Mouse (Mus musculus) urinary bladder, adult 18-20 months (tissue): ENCODE data around the gene Srrd.

Experiments
- DNase-seq, 2 experiments: peaks; one replicate each; pipeline ENCODE4 v3.0.0; 2022; ENCODE audit warnings: low spot score in 2 of 2, mixed read lengths in 2 of 2

Gene Srrd

DNA sequence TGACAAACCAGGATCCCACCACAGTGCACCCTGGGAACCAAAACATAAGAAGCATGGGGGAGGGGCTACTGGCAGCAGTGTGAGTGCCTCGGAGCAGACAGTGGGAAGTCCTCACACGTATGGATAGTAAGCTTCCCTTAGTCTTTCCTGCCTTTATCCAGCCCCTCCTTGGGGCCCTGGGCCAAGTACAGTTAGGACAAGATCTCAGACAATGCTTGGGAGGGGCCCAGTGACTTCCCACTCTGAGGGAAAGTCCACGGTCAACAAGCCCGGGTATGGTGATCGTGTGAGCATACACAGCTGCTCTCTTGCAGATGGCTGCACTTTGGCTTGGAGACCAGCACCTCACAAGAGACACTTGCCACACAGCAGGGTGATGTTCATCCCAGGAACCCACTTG lies 25.5 kb downstream of the Srrd start:
- no peak for DNase-seq

DNA sequence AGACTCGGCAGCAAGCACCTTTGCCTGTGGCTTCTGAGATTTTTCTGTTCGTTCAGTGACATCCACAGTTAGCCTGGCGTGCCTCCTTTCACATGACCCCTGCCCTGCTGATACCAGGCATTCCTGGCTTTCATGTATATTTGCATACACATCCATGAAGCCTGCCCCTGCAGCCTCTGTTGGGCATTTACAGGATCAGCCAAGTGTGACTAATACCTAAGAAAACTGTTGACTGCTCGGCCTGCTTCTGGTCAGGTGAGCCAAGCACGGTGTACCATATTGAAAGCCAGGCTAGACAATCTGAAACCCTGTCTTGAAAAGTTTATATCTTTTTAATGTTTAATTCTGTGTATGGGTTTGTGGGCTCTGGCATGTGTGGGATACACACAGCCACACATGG lies 26.4 kb downstream of the Srrd start:
- DNase-seq: no peak

DNA sequence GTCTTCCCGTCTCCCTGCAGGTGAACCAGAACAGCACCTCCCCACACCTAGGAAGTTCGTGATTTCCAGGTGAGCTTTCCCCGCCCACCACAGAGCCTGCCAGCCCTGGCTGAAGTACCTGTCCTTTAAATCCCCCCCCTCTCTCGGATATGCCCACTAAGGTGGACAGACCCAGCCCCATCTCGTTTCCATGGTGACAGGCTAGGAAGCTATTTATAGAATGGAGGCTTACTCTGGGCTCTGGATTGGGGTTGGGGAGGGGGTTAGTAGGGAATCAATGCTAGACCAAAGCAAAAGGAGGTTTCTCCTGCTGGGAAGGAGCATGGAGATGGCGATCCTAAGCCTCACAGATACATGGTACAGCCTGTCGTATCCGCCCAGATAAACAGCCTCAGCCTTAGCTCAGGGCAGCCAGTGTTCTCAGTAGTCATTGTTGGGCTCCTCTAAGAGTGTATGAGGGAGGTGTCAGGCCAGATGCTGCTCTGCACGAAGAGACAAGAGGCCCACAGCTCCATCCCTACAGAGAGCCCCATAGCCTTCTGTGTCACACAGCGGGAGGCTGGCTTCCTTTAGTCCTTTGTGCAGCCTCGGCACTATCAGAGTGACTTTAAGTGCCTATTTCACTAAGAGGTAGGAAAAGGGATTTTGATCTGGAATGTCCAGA lies 29.5 kb downstream of the Srrd start:
- DNase-seq: no peak

DNA sequence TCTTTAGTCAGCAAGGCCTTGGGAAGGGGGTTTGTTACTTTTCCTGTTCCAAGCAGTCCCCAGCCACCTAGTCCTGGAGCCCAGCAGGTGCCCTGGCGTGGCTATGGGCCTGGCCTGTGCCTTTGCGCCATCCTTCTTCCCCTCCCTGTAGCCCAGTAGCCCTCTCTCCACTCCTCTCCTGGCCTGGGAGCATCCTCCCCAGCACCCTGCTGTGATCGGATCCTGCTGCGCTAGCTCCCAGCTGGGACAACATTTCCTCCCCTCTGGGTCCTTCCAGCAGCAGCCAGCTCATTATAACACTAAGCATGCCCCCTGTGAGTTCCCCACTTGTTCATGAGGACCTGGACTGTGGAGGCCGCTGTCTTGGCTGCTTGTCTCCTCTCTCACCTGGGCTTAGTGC lies 37.0 kb downstream of the Srrd start:
- DNase-seq: no peak

DNA sequence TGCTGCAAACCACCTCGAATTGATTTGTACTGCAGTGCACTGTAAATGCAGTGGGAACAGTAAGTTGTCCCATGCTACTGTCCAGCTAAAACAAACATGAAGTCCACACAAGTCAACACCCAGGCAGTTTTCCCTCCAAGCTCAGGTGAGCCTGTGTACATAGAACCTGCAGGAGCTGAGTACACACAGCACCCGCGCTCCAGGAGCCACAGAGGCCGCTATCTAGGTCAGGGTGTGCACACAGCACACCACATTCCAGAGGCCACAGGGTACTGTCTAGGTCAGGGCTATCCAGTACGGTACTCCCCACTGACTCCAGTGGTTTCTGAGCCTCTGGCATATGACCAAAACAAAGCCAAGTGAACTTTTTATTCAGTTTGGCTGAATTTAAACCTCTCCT lies 40.5 kb downstream of the Srrd start:
- DNase-seq: no peak

DNA sequence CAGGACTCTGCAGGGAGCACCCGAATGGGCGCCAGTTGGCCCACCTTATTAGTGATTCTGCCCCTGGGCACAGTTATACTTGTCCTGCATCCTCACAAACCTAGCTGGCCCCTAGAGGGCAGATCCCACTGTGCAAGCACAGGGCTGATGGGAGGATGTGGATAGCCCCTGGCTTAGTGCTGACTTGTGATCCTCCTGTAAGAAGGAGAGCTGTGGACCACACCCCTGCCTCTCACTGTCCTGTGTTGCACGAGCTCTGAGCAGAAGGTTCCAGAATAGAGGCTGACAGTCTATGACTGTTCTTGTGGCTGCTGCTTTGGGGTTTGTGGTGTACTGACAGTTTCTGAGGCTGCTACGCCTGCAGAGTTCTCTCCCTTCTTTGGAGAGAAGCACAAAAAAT lies 41.1 kb downstream of the Srrd start:
- DNase-seq: no peak

DNA sequence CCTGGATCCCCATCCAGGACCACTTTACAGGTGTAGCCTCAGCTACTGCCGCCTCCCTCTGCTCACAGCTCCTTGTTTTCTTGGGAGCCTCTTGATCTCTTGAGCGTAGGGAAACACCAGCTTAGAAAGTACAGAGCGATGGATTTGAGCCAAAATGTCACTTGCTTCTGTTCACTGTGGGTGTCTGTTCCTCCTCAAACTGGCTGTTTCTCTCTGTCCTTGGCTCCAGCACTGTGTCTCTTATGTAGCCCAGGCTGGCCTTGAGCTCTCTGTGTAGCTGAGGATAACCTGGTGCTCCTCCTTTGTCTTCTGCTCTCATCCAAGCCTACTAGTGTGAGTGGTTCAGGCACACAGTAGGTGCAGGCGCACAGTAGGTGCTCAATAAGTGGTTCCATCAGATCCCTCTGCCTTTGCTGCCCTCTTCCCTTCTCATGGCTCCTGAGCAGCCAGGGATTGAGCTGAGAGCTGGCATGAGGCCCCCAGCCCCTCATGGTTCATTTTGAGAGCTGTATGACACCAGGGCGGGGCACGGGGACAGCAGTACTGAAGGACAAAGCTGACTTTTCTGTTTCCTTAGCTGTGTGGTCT lies 42.0 kb downstream of the Srrd start:
- no peak for DNase-seq

DNA sequence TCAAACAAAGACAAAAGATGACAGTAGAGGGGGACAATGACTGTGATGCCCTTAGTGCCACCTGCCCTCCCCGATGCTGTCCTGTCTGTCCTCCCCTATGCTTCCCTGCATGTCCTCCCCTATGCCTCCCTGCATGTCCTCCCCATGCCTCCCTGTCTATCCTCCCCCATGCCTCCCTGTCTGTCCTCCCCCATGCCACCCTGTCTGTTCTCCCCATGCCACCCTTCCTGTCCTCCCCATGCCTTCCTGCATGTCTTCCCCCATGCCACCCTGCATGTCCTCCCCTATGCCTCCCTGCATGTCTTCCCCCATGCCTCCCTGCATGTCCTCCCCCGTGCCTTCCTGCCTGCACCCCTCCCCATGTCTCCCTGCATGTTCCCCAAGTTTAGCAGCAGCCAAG lies 42.7 kb downstream of the Srrd start:
- no peak for DNase-seq

DNA sequence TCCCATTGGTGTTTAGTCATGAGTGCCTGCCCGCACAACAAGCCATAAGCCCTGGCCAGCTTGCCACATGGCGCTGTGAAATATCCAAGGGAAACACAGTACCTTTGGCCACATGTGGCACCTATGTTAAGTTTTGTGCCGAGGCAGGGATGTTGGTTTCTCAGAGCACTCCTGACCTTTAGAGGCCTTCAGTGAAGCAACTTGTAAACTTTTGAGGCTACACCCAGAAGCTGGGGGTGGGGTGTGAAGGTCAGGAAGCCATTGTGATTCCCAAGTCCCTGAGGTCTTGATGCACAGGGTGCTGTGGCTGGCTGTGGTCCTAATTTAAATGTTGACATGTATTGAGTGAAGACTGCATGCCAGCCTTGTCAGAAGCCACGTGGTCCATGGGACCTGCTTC lies 43.4 kb downstream of the Srrd start:
- no peak for DNase-seq

DNA sequence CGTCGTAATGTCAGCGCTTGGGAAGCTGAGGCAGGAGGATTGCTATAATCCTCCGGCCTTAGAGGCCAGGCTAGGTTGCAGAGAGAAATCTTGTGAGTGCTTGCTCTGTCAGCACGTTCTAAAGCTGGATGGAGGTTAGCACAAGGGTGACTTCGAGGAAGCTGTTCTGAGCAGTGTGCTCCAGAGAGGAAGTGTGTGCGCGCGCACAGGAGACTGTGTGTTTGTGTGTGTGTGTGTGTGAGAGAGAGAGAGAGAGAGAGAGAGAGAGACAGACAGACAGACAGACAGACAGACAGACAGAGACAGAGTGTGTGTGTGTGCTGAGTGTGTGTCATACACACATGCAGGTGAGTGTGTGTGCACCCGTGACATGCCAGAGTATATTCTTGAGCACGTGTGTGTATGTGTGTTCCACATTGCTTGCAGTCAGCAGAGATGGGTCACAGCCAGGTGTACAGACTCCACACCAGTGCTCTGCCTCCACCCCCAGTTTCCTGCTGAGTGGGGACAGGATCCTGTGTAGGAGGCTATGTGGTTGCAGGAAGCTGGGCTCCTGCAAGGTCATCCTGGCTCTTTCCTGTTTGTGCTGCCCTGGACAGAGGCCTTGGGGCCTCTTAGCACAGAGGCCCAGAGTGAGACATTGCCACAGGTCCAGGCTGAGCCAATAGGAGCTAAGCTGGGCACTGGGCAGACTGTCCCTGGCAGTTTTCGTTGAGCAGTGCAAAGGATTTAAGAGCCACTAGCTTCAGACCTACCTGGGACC lies 44.4 kb downstream of the Srrd start:
- DNase-seq: no peak

DNA sequence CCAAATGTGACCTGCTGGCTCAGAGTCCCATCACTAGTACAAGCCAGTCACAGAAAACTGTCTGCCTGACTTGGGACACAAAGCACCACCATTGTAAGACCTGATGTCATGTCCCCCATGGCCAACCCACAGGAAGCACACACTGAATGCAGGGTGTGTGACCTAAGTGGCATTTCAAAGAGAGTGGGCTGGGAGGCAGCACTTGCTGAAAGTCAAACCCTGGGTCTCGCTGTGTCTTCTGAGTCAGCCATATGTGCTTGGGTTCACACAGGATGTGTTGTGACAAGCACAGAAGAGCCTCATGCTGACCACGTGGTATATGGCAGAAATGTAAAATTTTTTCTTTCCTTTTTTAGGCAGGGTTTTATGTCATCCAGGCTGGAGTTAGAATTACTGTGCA lies 45.6 kb downstream of the Srrd start:
- no peak for DNase-seq

DNA sequence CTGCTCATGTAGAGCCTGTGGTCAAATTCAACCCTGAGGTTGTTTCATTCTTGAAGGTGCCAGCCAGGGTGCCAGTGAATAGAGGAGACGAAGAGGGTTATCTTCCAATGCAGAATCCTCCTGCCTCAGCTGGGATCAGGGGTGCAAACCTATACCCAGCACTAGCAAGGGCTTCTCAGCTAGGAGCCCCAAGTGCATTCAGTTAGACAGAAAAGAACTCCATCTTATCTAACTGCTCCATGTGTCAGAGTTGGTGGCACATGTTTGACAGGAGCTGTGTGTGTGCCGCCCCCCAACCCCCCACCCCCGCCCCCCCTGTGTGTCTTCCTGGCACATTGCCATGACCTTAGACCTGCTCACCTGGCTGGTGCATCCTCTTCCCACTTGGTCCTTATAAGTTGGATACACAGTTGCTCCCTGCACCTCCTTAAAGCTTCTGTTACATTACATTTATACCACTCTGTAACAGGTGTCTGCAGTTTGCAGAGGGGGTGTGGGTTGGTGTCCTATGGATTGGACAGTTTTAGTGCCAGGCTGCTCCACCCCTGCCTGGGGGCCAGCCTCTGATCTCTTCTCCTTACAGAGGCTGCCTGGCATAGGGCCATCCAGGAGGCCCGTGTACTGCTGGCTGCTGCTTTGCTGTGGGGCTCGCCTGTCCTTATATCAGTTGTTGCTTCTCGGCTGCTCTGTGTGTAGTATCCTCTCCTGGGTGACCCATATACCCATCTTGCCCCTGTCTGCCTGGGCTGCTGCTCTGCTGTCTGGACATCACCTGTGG lies 46.2 kb downstream of the Srrd start:
- no peak for DNase-seq

DNA sequence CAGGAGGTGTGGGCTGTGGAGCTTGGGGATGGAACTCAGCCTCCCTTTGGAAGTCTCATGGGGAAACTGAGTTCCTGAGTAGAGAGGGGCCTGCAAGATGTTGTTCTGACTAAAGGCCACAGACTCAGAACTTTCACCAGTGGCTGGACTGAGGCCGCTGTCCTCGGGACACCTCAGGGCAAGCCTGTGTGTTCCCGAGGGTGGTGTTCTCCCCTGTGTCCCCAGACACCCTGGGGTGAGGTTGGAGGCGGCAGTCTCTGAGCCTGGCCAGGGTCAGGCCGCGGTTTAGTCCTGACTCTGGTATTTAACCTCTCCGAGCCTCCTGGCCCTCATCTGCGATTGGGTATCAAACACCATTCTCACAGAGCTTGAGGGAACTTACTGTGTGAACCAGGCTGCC lies 47.3 kb downstream of the Srrd start:
- DNase-seq: no peak

DNA sequence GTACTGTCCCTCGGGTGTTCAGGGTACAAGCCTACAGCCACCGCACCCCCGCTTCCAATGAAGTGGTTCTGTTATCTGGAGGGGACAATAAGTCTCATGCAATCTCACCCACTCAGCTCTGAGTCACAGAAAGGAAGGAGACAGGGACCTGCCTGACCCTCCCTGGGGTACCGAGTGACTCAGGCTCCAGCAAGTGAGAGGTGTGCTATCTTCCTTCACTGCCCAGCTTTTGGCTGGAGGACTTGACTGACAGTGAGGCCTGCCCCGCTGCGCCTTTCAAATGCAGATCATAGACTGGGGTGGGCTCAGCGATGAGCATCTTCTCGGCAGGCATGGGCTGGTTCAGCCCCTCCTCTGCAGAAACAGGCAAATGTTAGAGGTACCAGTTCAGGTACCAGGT lies 47.7 kb downstream of the Srrd start:
- no peak for DNase-seq

DNA sequence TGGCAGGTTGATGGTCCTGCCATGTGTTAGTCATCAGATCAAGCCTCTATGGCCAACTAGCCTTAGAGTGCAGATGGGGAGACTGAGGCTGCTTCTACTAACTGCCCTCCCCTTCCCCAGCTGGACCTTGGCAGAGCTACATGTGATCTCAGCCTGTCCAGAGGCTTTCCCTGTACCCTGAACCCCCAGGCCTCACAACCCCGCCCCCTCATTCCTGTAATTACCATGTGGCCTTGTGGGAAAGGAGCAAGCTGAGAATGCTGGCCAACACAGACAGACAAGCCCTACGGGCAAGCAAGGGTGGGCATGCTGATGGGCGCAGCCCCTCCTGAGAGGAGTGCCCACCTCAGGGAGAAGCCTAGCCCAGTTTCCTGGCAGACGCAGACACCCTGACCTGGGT lies 48.1 kb downstream of the Srrd start:
- no peak for DNase-seq

DNA sequence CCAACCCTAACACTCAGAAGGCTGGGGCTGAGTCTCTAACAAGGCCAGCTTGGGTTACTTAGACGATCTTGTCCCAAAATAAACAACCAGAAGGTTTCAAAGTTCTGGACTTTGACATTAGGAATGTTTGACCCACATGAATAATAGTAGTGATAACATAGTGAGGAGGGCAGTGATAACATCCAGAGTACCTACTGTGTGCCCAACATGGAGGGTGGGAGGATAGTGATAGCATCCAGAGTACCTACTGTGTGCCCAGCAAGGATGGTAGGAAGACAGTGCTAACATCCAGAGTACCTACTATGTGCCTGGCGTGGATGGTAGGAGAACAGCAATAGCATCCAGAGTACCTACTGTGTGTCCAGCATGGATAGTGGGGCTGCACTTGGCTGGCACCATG lies 49.0 kb downstream of the Srrd start:
- DNase-seq: no peak

DNA sequence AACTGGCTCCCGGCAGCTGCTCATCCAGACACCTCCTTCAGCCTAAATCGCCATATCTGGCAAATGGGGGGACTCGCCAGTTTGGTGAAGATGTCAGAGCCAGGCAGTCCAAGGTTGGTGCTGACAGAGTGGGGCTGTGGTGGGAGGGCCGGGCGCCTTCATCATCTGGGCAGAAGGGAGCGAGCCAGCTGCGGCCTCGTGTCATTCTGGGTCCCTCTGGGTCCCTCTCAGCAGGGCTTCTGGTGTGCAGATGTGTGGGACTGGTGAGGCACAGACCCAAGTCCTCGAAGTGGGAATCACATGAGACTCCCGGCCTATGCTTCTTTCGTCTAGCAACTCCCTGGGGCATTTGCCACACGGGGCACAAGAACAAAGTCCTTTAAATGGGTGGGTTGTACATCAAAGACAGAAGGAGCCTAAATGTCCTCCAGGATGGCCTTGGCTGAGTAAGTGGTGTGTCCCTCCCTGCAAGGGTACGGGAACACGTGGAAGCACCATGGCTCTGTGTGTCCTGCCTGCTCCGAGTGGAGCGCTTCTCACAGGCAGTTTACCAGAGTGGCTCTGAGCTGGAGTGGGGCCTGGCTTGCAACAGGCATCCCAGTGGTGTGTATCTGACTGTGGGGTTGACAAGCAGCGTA lies 50.4 kb downstream of the Srrd start:
- DNase-seq: no peak

DNA sequence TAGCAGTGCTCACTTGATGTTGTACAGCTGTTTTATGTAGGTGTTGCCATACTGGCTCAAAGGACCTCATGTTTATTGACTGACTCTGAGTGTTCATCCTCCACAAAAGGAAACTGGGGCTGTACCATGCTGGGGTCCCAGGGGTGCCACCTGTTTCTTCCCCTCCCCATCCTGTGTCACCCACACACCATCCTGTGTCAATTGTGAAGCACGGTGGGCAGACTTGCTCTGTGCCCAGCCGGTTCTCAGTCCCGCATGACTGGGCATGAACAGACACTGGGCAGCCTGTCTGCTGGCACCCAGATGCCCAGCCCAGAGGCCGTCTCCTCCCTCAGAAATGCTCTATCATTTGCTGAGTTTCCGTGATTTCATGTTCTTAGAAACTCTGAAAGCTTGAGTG lies 51.0 kb downstream of the Srrd start:
- no peak for DNase-seq

DNA sequence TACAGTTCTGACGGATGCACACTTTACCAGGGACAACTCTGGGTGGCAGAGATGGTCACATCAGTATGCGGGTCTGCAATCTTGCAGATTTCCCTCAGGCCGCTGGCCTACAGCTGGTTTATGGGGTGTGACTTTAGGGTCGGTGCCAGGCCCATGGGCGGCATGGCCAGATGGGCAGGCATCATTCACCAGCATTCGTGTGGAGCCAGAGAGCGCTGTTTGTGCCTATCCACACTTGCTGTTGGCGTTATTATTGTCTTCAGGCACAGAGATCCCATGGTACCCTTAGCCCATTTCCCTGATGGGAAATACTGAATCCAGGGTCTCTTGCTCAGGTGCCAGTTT lies 52.3 kb downstream of the Srrd start:
- no peak for DNase-seq

DNA sequence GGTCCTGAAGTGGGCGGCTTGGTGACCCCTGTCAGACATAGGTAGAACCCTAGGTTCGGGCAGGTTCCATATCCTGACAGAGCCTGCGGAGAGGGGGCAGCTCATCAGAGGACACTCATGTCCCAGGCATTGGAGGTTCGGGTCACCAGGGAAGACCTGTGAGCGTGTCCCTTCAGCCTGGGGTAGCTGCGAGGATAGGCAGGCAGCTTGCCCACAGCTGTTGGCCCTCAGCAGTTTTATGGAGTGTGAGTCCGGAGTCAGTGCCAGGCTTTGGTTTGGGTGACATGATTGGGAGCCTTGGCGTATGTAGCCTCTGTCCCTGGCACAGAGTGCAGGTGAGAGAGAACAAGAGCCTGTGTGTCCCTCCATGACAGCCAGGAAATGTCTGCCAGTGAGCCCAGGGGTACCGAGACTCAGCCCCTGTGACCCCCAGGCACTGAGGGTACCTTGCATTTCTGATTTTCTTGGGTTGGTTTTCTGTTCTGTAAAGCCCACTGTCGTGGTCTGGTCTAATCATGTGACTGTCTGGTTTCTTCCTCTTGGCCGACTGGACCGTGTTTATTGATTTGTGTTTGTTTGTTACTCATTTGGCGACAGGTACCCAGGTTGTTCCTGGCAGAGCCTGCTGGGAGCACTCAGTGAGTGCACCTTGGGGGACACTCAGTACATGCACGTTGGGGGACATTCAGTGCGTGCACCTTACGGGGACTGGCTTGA lies 52.9 kb downstream of the Srrd start:
- DNase-seq: no peak

DNA sequence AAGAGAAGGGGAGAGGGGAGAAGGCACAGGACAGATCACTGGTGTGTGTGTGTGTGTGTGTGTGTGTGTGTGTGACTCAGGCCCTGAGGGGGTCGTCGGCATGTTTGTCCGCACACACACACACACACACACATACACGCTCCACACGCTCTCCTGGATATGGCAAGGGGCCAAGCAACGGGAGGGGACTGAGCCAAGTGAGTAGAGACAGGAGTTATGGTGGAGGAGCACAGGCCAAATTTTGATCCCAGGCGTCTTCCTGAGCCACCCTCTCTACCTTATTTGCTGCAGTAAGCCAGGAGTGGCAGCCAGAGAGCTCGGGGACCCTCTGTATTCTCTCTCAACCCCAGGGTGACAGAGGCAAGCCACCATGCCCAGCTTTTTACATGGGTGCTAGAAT lies 53.6 kb downstream of the Srrd start:
- DNase-seq: no peak
